Mouse (Mus musculus) liver, embryonic 16.5 days (tissue): Measurements from ENCODE around the gene Glp1r. TPM values are rescaled to one million over a fixed set of nuclear protein-coding genes. Genes with fewer than 3 reads are reported as not detected.

ENCODE experiments used
- ATAC-seq: fragments of 200-750 bp; cut with Nextera tagmentation; 2 replicates; pipeline ENCODE4 v1.8.0; 2017; ENCODE audit warnings: low read depth, mild to moderate bottlenecking, moderate number of reproducible peaks, moderate library complexity
- H3K27ac ChIP-seq: fragments of 300-500 bp; sonication (generic); 2 replicates; pipeline ENCODE4 v1.5.1; 2014; ENCODE audit warnings: mild to moderate bottlenecking, low read length
- H3K27me3 ChIP-seq: fragments of 300-500 bp; sonication (generic); 2 replicates; pipeline ENCODE4 v1.6.1; 2014; ENCODE audit warnings: low read depth, low read length, mixed read lengths; ENCODE audit not compliant: control insufficient read depth, insufficient read depth
- H3K36me3 ChIP-seq: fragments of 300-500 bp; sonication (generic); 2 replicates; pipeline ENCODE4 v1.6.1; 2014; ENCODE audit warnings: mild to moderate bottlenecking; ENCODE audit not compliant: control insufficient read depth, insufficient read depth
- H3K4me1 ChIP-seq: fragments of 300-500 bp; sonication (generic); 2 replicates; pipeline ENCODE4 v1.6.1; 2014; ENCODE audit warnings: low read depth, low read length, mixed read lengths; ENCODE audit not compliant: control insufficient read depth
- H3K4me2 ChIP-seq: fragments of 300-500 bp; sonication (generic); 2 replicates; pipeline ENCODE4 v1.6.1; 2014; ENCODE audit warnings: low read depth, low read length, mixed read lengths
- H3K4me3 ChIP-seq: fragments of 300-500 bp; sonication (generic); 2 replicates; pipeline ENCODE4 v1.5.1; 2014; ENCODE audit warnings: low read depth, mild to moderate bottlenecking, low read length
- H3K9ac ChIP-seq: fragments of 300-500 bp; sonication (generic); 2 replicates; pipeline ENCODE4 v1.6.1; 2014; ENCODE audit warnings: low read depth, low read length
- H3K9me3 ChIP-seq: fragments of 300-500 bp; sonication (generic); replicated peaks from 2 replicates; pipeline ENCODE4 v1.6.1; 2016; ENCODE audit warnings: low read length; ENCODE audit not compliant: control insufficient read depth
- WGBS: fragments of 180-500 bp; shearing (Covaris S2); extraction: QIAGEN DNeasy Blood & Tissue Kit; methylation state at CpG from one replicate; pipeline ENCODE4 v1.1.7; 2014; ENCODE audit not compliant: insufficient replicate concordance; 5-methylcytosine and 5-hydroxymethylcytosine counted together
- microRNA-seq: library from miRNA; unstranded; fragments of <30 nt; microRNA quantifications from one replicate; pipeline ENCODE4, GENCODE M21; 2016
- polyA plus RNA-seq: library from polyadenylated mRNA; unstranded; fragments of >200 nt; fragmentation: Nextera tagmentation; extraction: Ambion mirVana; gene quantifications from 2 replicates; pipeline ENCODE4 v1.2.1, GENCODE M21; 2015

Glp1r gene
- polyA plus RNA-seq, 1 experiment from 2014 or later: not detected

DNA sequence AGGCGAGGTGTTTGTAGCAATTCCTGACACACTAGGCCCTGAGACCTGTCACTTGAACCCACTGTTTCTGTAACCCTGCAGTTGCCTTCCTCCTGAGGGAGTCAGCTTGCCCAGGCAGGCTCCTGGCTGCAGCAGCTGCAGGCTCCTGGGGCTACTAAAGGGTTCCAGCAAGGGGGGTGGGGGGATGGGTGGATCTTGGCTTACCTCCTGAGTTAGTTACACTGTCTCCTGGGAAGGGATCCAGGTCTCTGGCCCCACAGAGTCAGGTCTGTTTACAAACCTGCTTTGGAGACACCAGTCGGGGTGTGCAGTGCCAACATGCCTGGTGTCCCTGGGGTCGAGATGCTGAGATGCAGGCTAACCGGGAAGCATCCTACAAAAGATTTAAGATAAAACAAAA, 68.4 kb downstream of the Glp1r start:
- no peak overlapping the region for H3K4me3 ChIP-seq
- WGBS: 45% methylated on average over 4 of the region's 4 CpGs
- H3K4me2 ChIP-seq: no peak overlapping the region
- H3K9ac ChIP-seq: no peak overlapping the region
- H3K4me1 ChIP-seq: no peaks in the 10 kb centered on the region
- no peak for ATAC-seq
- no peaks in the 10 kb centered on the region for H3K36me3 ChIP-seq
- no peaks in the 10 kb centered on the region for H3K9me3 ChIP-seq
- no peaks in the 10 kb centered on the region for H3K27me3 ChIP-seq
- no peak overlapping the region for H3K27ac ChIP-seq

DNA sequence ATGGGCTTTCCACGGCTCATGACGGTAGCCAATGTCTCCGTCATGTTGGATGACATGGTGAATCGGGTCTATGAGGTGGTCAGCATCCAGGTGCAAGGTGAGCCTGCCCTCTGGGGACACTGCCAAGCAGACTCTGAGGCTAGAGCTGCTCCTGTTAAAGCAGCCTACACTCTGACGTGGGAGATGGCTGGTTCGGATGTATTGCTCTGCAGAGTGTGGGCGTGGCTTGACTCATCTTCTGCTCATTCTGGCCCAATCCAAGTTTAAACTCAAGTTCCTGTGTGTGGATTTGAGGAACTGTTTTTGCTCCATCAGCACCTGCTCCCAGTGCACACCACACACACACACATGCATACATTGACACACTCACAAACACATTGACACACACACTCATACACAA, 70.3 kb downstream of the Glp1r start:
- Histone ChIP-seq H3K36me3 (no peaks in the 10 kb centered on the region), H3K9me3 (no peaks in the 10 kb centered on the region), H3K9ac (no peak overlapping the region), H3K4me3 (no peak overlapping the region), H3K27ac (no peak overlapping the region), H3K27me3 (no peaks in the 10 kb centered on the region), H3K4me2 (no peak overlapping the region), H3K4me1 (no peaks in the 10 kb centered on the region)
- no peak for ATAC-seq
- 67% methylated on average over 7 of the region's 7 CpGs for WGBS

DNA sequence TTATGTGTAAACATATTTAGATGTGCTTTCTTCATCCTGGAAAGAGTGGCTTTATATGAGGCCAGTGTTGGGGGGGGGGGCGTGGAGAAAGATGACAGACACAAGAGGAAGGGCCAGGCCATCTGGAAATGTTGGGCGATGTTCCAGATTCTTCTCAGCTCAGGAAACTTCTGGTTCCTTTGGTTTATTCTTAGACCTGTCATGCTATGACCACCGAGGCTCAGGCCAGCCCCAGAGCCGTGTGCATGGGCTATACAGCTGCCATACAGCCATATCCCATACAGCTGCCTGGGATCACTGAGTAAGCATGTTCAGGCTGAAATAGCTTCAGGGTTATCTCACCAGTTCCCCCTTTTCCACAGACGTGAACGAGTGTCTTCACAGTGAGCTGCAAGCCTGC, 71.7 kb downstream of the Glp1r start:
- no peak overlapping the region for H3K27ac ChIP-seq
- H3K4me1 ChIP-seq: no peaks in the 10 kb centered on the region
- 25% methylated on average over 6 of the region's 6 CpGs for WGBS
- H3K4me2 ChIP-seq: no peak overlapping the region
- H3K36me3 ChIP-seq: no peaks in the 10 kb centered on the region
- H3K9ac ChIP-seq: no peak overlapping the region
- H3K9me3 ChIP-seq: no peaks in the 10 kb centered on the region
- no peak overlapping the region for H3K4me3 ChIP-seq
- H3K27me3 ChIP-seq: no peaks in the 10 kb centered on the region
- ATAC-seq: no peak

DNA sequence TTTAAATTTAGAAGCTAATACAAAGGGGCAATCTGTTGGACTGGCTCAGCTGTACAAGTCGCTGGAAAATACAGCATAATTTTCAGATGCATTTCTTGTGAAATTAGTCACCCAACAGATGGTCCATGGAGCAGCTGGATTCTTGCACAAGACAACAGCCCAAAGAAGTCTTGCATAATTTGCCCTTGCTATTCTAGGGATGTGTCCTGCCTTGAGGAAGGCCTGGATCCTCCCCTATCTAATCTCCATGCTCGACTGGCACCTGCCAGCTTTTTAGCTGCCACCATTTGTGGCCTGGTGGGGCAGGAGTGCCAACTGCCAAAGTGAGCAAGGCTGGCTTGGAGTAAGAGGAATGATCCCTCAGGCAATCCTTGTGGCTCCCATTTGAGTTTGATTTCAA, 75.7 kb downstream of the Glp1r start:
- H3K27ac ChIP-seq: no peak overlapping the region
- no peak overlapping the region for H3K9ac ChIP-seq
- H3K36me3 ChIP-seq: no peaks in the 10 kb centered on the region
- no peak overlapping the region for H3K4me3 ChIP-seq
- H3K27me3 ChIP-seq: no peaks in the 10 kb centered on the region
- 38% methylated on average over 2 of the region's 2 CpGs for WGBS
- no peak overlapping the region for H3K4me2 ChIP-seq
- no peak for ATAC-seq
- no peaks in the 10 kb centered on the region for H3K9me3 ChIP-seq
- H3K4me1 ChIP-seq: no peaks in the 10 kb centered on the region

DNA sequence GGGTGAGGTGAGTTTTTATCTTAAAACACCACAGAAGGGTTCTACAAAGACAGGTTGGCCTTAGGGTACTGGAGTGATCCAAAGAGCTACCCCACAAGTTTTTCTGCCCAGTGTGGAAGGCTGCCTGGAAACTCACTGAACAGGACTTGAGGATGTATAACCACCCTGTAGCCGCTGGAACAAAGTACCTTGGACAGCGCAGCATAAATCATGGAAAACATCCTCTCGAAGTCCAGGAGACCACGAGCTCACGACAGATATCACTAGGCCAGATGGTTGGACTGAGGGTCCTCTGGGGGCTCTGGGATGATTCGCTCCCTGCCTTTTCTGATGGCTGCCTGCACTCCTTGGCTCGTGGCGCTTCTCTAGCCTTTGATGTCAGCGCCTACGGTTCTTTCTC, 76.9 kb downstream of the Glp1r start:
- no peak overlapping the region for H3K27ac ChIP-seq
- no peak for ATAC-seq
- H3K9me3 ChIP-seq: no peaks in the 10 kb centered on the region
- WGBS: 63% methylated on average over 10 of the region's 10 CpGs
- no peaks in the 10 kb centered on the region for H3K27me3 ChIP-seq
- no peak overlapping the region for H3K9ac ChIP-seq
- no peaks in the 10 kb centered on the region for H3K36me3 ChIP-seq
- no peak overlapping the region for H3K4me3 ChIP-seq
- H3K4me1 ChIP-seq: no peaks in the 10 kb centered on the region
- H3K4me2 ChIP-seq: no peak overlapping the region

DNA sequence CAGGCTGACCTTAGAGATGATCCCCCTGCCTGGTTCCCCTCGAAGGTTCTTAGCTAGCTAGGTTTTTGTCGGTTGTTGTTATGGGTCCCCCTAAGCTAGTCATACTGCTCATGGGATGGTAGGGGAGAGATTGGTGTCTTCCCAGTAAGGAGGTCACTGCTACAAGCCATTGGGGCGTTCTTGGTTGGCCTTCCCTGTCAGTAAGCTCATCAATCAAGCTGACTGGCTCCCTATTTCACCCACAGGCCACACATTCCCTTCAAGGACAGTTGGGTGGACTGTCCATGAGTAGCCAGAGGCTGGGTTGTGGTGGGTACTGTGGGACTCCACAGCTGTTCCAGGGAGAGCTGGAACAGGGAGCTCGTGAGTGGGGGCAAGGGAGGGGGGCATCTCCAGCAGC, 81.9 kb downstream of the Glp1r start:
- ATAC-seq: no peak
- no peaks in the 10 kb centered on the region for H3K36me3 ChIP-seq
- 52% methylated on average over 4 of the region's 4 CpGs for WGBS

DNA sequence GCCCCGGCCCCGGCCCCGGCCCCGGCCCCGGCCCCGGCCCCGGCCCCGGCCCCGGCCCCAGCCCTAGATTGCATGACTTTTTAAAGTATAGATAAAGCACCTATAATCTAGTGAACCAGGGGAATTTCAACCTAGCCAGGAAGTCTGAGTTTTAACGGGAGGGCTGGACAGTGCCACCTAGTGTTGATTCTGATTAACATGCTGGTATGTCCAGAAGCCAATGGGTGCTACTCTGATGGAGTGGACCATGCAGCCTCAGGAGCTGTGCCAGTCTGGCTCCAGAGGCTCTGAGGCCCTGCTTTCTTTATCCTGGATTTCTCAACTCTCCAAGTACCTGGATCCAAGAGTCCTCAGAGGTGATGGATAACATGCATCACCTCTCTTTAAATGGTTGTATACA, 88.6 kb downstream of the Glp1r start:
- H3K36me3 ChIP-seq: no peaks in the 10 kb centered on the region
- no peaks in the 10 kb centered on the region for H3K27me3 ChIP-seq
- no peak for ATAC-seq
- 51% methylated on average over 10 of the region's 10 CpGs for WGBS
- H3K9ac ChIP-seq: no peak overlapping the region
- H3K27ac ChIP-seq: no peak overlapping the region
- no peaks in the 10 kb centered on the region for H3K4me1 ChIP-seq
- no peak overlapping the region for H3K4me2 ChIP-seq
- H3K9me3 ChIP-seq: no peaks in the 10 kb centered on the region
- no peak overlapping the region for H3K4me3 ChIP-seq

More for the DNA sequence above, 81.9 kb downstream of the Glp1r start:
- Histone ChIP-seq H3K4me3 (no peak overlapping the region), H3K9ac (no peak overlapping the region), H3K27me3 (no peaks in the 10 kb centered on the region), H3K4me2 (no peak overlapping the region), H3K27ac (no peak overlapping the region), H3K4me1 (no peaks in the 10 kb centered on the region), H3K9me3 (no peaks in the 10 kb centered on the region)

Small RNA genes within 50 kb of the gene (microRNA-seq; reads per million reads assigned to microRNA genes)
- not detected for gene Gm24026

Other genes starting within 250 kb of the Glp1r start
- 0.05 TPM in 1 of 2 replicates, not detected in the other for gene Umodl1, start 52.8 kb downstream of the Glp1r start, polyA plus RNA-seq
- 10.4 and 10.8 TPM in 2 replicates for gene Abcg1, start 155.9 kb downstream of the Glp1r start, polyA plus RNA-seq
- 144 and 179 TPM in 2 replicates for gene Tff3, start 227.8 kb downstream of the Glp1r start, polyA plus RNA-seq
- gene Tff2, start 242.5 kb downstream of the Glp1r start, polyA plus RNA-seq: 0.37 TPM in 1 of 2 replicates, not detected in the other